Mouse (Mus musculus) heart, adult 2 months (tissue): ENCODE measurements at regions not wholly inside any gene's neighbourhood (a gene's known extent, or its start where the extent isn't known, plus 50 kb on each side); places are given as distances from the start of the nearest gene placed in this dataset.

Source experiments
- CTCF ChIP-seq: fragments of 200-600 bp; IDR thresholded peaks from 2 replicates; pipeline ENCODE4 v1.8.1; 2022; ENCODE audit warnings: antibody characterized with exemption, mild to moderate bottlenecking, moderate library complexity
- POLR2A ChIP-seq: fragments of 200-500 bp; IDR thresholded peaks from 2 replicates; pipeline ENCODE4 v1.6.1; 2011; ENCODE audit warnings: mild to moderate bottlenecking, low read depth, low read length, control low read depth; ENCODE audit not compliant: insufficient read depth

DNA sequence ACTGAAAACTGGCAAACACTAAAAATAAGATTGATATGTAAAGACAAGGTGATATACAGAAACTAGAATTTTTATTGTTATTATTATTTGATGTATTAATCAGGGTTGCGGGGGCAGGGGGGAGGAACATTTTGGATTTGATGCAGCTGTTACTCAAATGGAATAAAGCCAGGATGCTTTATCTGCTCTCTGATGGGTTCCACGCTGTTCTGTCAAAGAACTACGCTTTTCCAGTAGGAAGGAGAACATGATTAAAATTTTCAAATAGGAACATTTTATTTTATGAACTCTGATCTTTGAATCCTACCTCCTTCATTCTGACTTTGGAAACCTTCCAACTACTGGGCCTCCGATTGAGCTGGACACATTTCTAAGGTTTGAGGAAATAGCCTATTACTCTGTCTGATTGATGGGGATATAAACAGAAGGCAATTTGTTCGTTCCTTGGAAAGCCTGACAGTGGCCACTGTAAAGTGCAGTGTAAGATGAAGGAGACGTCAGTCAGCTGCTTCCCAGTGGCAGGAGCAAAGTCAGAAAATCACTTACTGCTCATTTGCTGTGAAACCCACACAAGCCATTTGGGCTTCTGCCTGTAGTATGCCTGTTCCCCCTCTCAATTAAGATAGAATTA, 642.2 kb downstream of the Trib2 start:
- TF ChIP-seq POLR2A (no peak), CTCF (no peak)
